Mouse (Mus musculus) forebrain, embryonic 16.5 days (tissue): ENCODE results near the gene Cbarp. TPM values are rescaled to one million over a fixed set of nuclear protein-coding genes. Genes with fewer than 3 reads are reported as not detected.
A peak's percentile ranks its signal among the peaks of the same experiment; 100 is the strongest.

Experiments
- ATAC-seq: fragments of 200-750 bp; cut with Nextera tagmentation; 2 replicates; pipeline ENCODE4 v1.8.0; 2017; ENCODE audit warnings: mild to moderate bottlenecking, moderate library complexity
- H3K27ac ChIP-seq: fragments of 300-500 bp; sonication (generic); 2 replicates; pipeline ENCODE4 v1.5.1; 2014; ENCODE audit warnings: low read length, control low read depth
- H3K27me3 ChIP-seq: fragments of 300-500 bp; sonication (generic); replicated peaks from 2 replicates; pipeline ENCODE4 v1.6.1; 2014; ENCODE audit warnings: low read length; ENCODE audit not compliant: control insufficient read depth, insufficient read depth
- H3K36me3 ChIP-seq: fragments of 300-500 bp; sonication (generic); 2 replicates; pipeline ENCODE4 v1.6.1; 2014; ENCODE audit not compliant: control insufficient read depth, insufficient read depth
- H3K4me1 ChIP-seq: fragments of 300-500 bp; sonication (generic); replicated peaks from 2 replicates; pipeline ENCODE4 v1.6.1; 2014; ENCODE audit warnings: low read length; ENCODE audit not compliant: control insufficient read depth, insufficient read depth
- H3K4me2 ChIP-seq: fragments of 300-500 bp; sonication (generic); 2 replicates; pipeline ENCODE4 v1.6.1; 2014; ENCODE audit warnings: mild to moderate bottlenecking, low read length, control low read depth
- H3K4me3 ChIP-seq: fragments of 300-500 bp; sonication (generic); replicated peaks from 2 replicates; pipeline ENCODE4 v1.5.1; 2014; ENCODE audit warnings: mild to moderate bottlenecking, low read length, control low read depth
- H3K9ac ChIP-seq: fragments of 300-500 bp; sonication (generic); replicated peaks from 2 replicates; pipeline ENCODE4 v1.6.1; 2014; ENCODE audit warnings: low read depth, low read length, control low read depth
- H3K9me3 ChIP-seq: fragments of 300-500 bp; sonication (generic); 2 replicates; pipeline ENCODE4 v1.6.1; 2016; ENCODE audit warnings: low read length; ENCODE audit not compliant: control insufficient read depth
- WGBS: fragments of 180-500 bp; shearing (Covaris S2); extraction: QIAGEN DNeasy Blood & Tissue Kit; methylation state at CpG from one replicate; pipeline ENCODE4 v1.1.7; 2014; 5-methylcytosine and 5-hydroxymethylcytosine counted together
- polyA plus RNA-seq: library from polyadenylated mRNA; unstranded; fragments of >200 nt; fragmentation: Nextera tagmentation; extraction: Ambion mirVana; gene quantifications from 2 replicates; pipeline ENCODE4 v1.2.1, GENCODE M21; 2015

The Cbarp gene
- polyA plus RNA-seq, 1 experiment from 2014 or later = 44.5 TPM

- H3K4me1 ChIP-seq = peaks cover 52% of the 10 kb centered on the region
- 8% methylated on average over 12 of the region's 12 CpGs for WGBS
- H3K9me3 ChIP-seq = no peaks in the 10 kb centered on the region
- peak overlapping the region; percentile 88 for H3K27ac ChIP-seq
- H3K27me3 ChIP-seq = no peaks in the 10 kb centered on the region
- peak overlapping the region; percentile 48 for H3K4me3 ChIP-seq
- H3K36me3 ChIP-seq = peaks cover 33% of the 10 kb centered on the region
- peak overlapping the region; percentile 60 for H3K9ac ChIP-seq
- H3K4me2 ChIP-seq = peak overlapping the region; percentile 80
- peak; percentile 21; the same call in 1 of the 2 replicates for ATAC-seq
Observed at GRCm38 (mm10) chr10:80159021-80159560, 18.5 kb upstream of the Cbarp start.

GRCm38 (mm10) chr10:80158307-80158986 lies 17.8 kb upstream of the Cbarp start:
- H3K27me3 ChIP-seq = no peaks in the 10 kb centered on the region
- ATAC-seq = no peak
- H3K27ac ChIP-seq = peak overlapping the region; percentile 88
- no peak overlapping the region for H3K4me2 ChIP-seq
- no peak overlapping the region for H3K4me3 ChIP-seq
- peak overlapping the region; percentile 12; the same call in 1 of the 2 replicates for H3K9ac ChIP-seq
- H3K4me1 ChIP-seq = peaks cover 56% of the 10 kb centered on the region
- 14% methylated on average over 18 of the region's 18 CpGs for WGBS
- peaks cover 37% of the 10 kb centered on the region for H3K36me3 ChIP-seq
- no peaks in the 10 kb centered on the region for H3K9me3 ChIP-seq

GRCm38 (mm10) chr10:80157141-80157929 lies 16.7 kb upstream of the Cbarp start:
- no peaks in the 10 kb centered on the region for H3K9me3 ChIP-seq
- H3K27me3 ChIP-seq = no peaks in the 10 kb centered on the region
- H3K36me3 ChIP-seq = peaks cover 37% of the 10 kb centered on the region
- 46% methylated on average over 15 of the region's 15 CpGs for WGBS
- H3K4me2 ChIP-seq = peak overlapping the region; percentile 16; the same call in 1 of the 2 replicates
- H3K9ac ChIP-seq = 0 out of 2 replicates have a peak overlapping the region, but pooled peaks have one; percentile 26
- peaks cover 67% of the 10 kb centered on the region for H3K4me1 ChIP-seq
- no peak for ATAC-seq
- H3K4me3 ChIP-seq = no peak overlapping the region
- H3K27ac ChIP-seq = peak overlapping the region; percentile 88

- H3K27me3 ChIP-seq = no peaks in the 10 kb centered on the region
- no peak overlapping the region for H3K9ac ChIP-seq
- ATAC-seq = no peak
- peak overlapping the region; percentile 88 for H3K27ac ChIP-seq
- H3K4me1 ChIP-seq = peaks cover 71% of the 10 kb centered on the region
- no peak overlapping the region for H3K4me2 ChIP-seq
- H3K9me3 ChIP-seq = no peaks in the 10 kb centered on the region
- WGBS = 62% methylated on average over 7 of the region's 7 CpGs
- no peak overlapping the region for H3K4me3 ChIP-seq
- peaks cover 37% of the 10 kb centered on the region for H3K36me3 ChIP-seq
Observed at GRCm38 (mm10) chr10:80156752-80157053, 16.1 kb upstream of the Cbarp start.

DNA sequence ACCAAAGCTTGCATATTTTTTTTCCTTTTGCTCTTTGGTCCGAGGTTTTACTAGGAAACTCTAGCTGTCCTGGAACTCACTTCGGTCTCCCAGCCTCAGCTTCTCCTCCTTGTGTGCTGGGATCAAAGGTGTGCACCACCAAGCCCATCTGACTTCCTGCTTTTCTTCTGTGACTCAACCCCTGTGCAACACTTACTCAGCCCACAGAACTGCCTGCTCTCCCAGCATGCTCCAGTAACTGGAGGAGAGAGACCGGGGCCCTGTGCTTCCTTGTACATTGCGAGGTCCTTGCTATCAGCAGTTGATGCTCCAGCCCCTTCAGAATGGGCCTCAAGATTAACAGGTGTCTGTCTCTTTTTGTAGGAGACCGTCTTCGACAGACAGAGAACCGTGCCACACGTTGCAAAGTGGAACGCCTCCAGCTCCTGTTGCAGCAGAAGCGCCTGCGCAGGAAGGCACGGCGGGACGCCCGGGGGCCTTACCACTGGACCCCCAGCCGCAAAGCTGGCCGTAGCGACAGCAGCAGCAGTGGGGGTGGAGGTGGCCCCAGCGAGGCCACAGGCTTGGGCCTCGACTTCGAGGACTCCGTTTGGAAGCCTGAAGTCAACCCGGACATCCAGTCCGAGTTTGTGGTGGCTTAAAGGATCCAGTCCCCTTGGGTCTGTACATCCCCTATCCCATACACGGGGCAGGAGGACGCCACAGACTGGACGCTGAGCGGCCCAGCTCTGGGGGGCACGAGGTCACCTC lies 15.5 kb upstream of the Cbarp start:
- no peaks in the 10 kb centered on the region for H3K9me3 ChIP-seq
- WGBS = 85% methylated on average over 29 of the region's 29 CpGs
- no peak overlapping the region for H3K4me3 ChIP-seq
- ATAC-seq = no peak
- no peak overlapping the region for H3K9ac ChIP-seq
- peaks cover 68% of the 10 kb centered on the region for H3K4me1 ChIP-seq
- H3K36me3 ChIP-seq = peaks cover 37% of the 10 kb centered on the region
- no peaks in the 10 kb centered on the region for H3K27me3 ChIP-seq
- H3K4me2 ChIP-seq = no peak overlapping the region
- peak overlapping the region; percentile 88 for H3K27ac ChIP-seq

- peaks cover 59% of the 10 kb centered on the region for H3K4me1 ChIP-seq
- peaks cover 37% of the 10 kb centered on the region for H3K36me3 ChIP-seq
- no peaks in the 10 kb centered on the region for H3K9me3 ChIP-seq
- H3K27ac ChIP-seq = no peak overlapping the region
- H3K9ac ChIP-seq = no peak overlapping the region
- H3K27me3 ChIP-seq = no peaks in the 10 kb centered on the region
- no peak overlapping the region for H3K4me2 ChIP-seq
- no peak for ATAC-seq
- no peak overlapping the region for H3K4me3 ChIP-seq
- 47% methylated on average over 1 of the region's 1 CpGs for WGBS
Observed at GRCm38 (mm10) chr10:80155277-80155676, 14.6 kb upstream of the Cbarp start.

DNA sequence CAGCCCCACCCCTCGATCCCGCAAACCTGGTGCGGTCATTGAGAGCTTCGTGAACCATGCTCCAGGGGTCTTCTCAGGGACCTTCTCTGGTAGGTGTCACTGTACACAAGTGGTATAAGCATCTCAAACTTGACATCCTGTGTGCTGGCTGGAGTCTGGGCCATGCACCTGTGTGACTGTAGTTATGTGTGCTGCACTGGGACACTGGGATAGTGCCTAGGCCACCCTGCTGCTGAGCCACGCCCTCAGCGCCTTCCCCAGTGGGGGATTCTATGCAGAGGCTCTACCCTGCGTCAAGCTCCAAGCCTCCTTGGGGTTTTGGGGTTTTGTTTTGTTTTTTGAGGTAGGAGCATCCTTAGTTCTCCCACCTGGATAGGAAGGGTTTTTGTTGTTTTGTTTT lies 13.7 kb upstream of the Cbarp start:
- Histone ChIP-seq H3K27ac (no peak overlapping the region), H3K4me1 (peaks cover 56% of the 10 kb centered on the region), H3K9me3 (no peaks in the 10 kb centered on the region), H3K9ac (no peak overlapping the region), H3K36me3 (peaks cover 37% of the 10 kb centered on the region), H3K27me3 (no peaks in the 10 kb centered on the region), H3K4me3 (no peak overlapping the region), H3K4me2 (no peak overlapping the region)
- no peak for ATAC-seq
- WGBS = 87% methylated on average over 7 of the region's 7 CpGs

DNA sequence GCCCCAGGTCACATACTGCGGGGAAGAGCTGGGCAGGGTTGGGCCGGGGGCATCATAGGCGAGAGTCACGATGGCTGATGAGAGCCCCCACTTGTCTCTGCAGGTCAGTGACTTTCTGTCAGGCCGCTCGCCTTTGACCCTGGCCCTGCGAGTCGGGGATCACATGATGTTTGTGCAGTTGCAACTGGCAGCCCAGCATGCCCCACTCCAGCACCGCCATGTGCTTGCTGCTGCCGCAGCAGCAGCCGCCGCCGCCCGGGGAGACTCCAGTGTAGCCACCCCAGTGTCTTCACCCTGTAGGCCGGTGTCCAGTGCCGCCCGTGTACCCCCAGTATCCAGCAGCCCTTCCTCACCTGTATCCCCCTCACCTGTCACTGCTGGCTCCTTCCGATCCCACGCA lies 13.1 kb upstream of the Cbarp start:
- no peak for ATAC-seq

GRCm38 (mm10) chr10:80152873-80153260 lies 12.2 kb upstream of the Cbarp start:
- WGBS = 30% methylated on average over 3 of the region's 3 CpGs

More for the DNA sequence above, 13.1 kb upstream of the Cbarp start:
- Histone ChIP-seq H3K9ac (0 out of 2 replicates have a peak overlapping the region, but pooled peaks have one; percentile 3), H3K4me1 (peaks cover 49% of the 10 kb centered on the region), H3K4me3 (no peak overlapping the region), H3K36me3 (peaks cover 37% of the 10 kb centered on the region), H3K4me2 (no peak overlapping the region), H3K9me3 (no peaks in the 10 kb centered on the region), H3K27me3 (no peaks in the 10 kb centered on the region), H3K27ac (no peak overlapping the region)
- WGBS = 83% methylated on average over 19 of the region's 19 CpGs

More at GRCm38 (mm10) chr10:80152873-80153260, 12.2 kb upstream of the Cbarp start:
- Histone ChIP-seq H3K4me1 (peaks cover 43% of the 10 kb centered on the region), H3K27ac (peak overlapping the region; percentile 99), H3K9me3 (no peaks in the 10 kb centered on the region), H3K4me3 (peak overlapping the region; percentile 63), H3K4me2 (peak overlapping the region; percentile 94), H3K9ac (peak overlapping the region; percentile 98), H3K27me3 (no peaks in the 10 kb centered on the region), H3K36me3 (peaks cover 37% of the 10 kb centered on the region)
- no peak for ATAC-seq
